Mouse (Mus musculus): ENCODE data around the gene Gspt1. TPM values are rescaled to one million over a fixed set of nuclear protein-coding genes. Genes with fewer than 3 reads are reported as not detected.
A peak's percentile ranks its signal among the peaks of the same experiment; 100 is the strongest.

The Gspt1 gene
- total and polyA plus RNA-seq, 3 experiments = 15.6 to 62.0 (median 59.3) TPM

- Histone ChIP-seq H3K9ac (ENCODE audit: low read depth, low read length) (no peak overlapping the region), H3K36me3 (ENCODE audit: control insufficient read depth, insufficient read depth, low read length) (0 out of 2 replicates have a peak, but pooled peaks cover 3% of the 10 kb centered on the region), H3K79me2 (replicated peaks; ENCODE audit: control insufficient read depth, insufficient read depth, low read length) (peaks cover 4% of the 10 kb centered on the region), H3K27me3 (ENCODE audit: control insufficient read depth, insufficient read depth, low read length) (no peaks in the 10 kb centered on the region), H3K27ac (no peak overlapping the region), H3K4me3 (no peak overlapping the region), H3K4me1 (ENCODE audit: control insufficient read depth, insufficient read depth, low read length) (no peaks in the 10 kb centered on the region; the same call in none of the 2 replicates)
- no peak for DNase-seq
- 60% methylated on average over 9 of the region's 9 CpGs for WGBS
- TF ChIP-seq CTCF (IDR thresholded peaks at IDR 0.05) = no peak
- intact Hi-C loops (cut with DNase I) = no loop called here
These were observed 8.4 kb downstream of the Gspt1 start for GRCm38 (mm10) chr16:11245767-11246166.

GRCm38 (mm10) chr16:11242401-11242800 is 11.7 kb downstream of the Gspt1 start:
- WGBS = 73% methylated on average over 1 of the region's 1 CpGs
- no peak overlapping the region for H3K9ac ChIP-seq (ENCODE audit: low read depth, low read length)
- intact Hi-C loops (cut with DNase I) = no loop called here
- no peaks in the 10 kb centered on the region; the same call in none of the 2 replicates for H3K4me1 ChIP-seq (ENCODE audit: control insufficient read depth, insufficient read depth, low read length)
- DNase-seq = no peak
- no peak overlapping the region for H3K4me3 ChIP-seq
- no peaks in the 10 kb centered on the region for H3K27me3 ChIP-seq (ENCODE audit: control insufficient read depth, insufficient read depth, low read length)
- no peaks in the 10 kb centered on the region for H3K36me3 ChIP-seq (ENCODE audit: control insufficient read depth, insufficient read depth, low read length)
- H3K27ac ChIP-seq = no peak overlapping the region
- H3K79me2 ChIP-seq (replicated peaks; ENCODE audit: control insufficient read depth, insufficient read depth, low read length) = peaks cover 4% of the 10 kb centered on the region
- no peak for TF ChIP-seq EP300 (IDR thresholded peaks at IDR 0.05; ENCODE audit: insufficient read depth, low read depth, low read length)
- no peak for TF ChIP-seq POLR2A (IDR thresholded peaks at IDR 0.05; ENCODE audit: insufficient read depth, low read depth, low read length)
- no peak for TF ChIP-seq CTCF (IDR thresholded peaks at IDR 0.05)

- no peak overlapping the region for H3K4me3 ChIP-seq
- WGBS = 85% methylated on average over 3 of the region's 3 CpGs
- H3K79me2 ChIP-seq (replicated peaks; ENCODE audit: control insufficient read depth, insufficient read depth, low read length) = no peaks in the 10 kb centered on the region
- no peaks in the 10 kb centered on the region; the same call in 1 of the 2 replicates for H3K36me3 ChIP-seq (ENCODE audit: control insufficient read depth, insufficient read depth, low read length)
- TF ChIP-seq EP300 (IDR thresholded peaks at IDR 0.05; ENCODE audit: insufficient read depth, low read depth, low read length) (no peak), CTCF (IDR thresholded peaks at IDR 0.05) (no peak), POLR2A (IDR thresholded peaks at IDR 0.05; ENCODE audit: insufficient read depth, low read depth, low read length) (no peak)
- no peaks in the 10 kb centered on the region for H3K27me3 ChIP-seq (ENCODE audit: control insufficient read depth, insufficient read depth, low read length)
- intact Hi-C loops (cut with DNase I) = no loop called here
- DNase-seq = no peak
- H3K4me1 ChIP-seq (ENCODE audit: control insufficient read depth, insufficient read depth, low read length) = no peaks in the 10 kb centered on the region
- no peak overlapping the region for H3K27ac ChIP-seq
- no peak overlapping the region for H3K9ac ChIP-seq (ENCODE audit: low read depth, low read length)
These were observed 36.3 kb downstream of the Gspt1 start for GRCm38 (mm10) chr16:11217801-11218200.

GRCm38 (mm10) chr16:11203600-11204390 is 50.3 kb downstream of the Gspt1 start:
- intact Hi-C loops (cut with DNase I) = loop anchor here (2.0 to 5.0 kb wide), 4 partner anchors 27 to 214 kb away; partner anchors contain the start of genes Gspt1, Snx29 and Zc3h7a
- no peaks in the 10 kb centered on the region for H3K27me3 ChIP-seq (ENCODE audit: control insufficient read depth, insufficient read depth, low read length)
- H3K4me1 ChIP-seq (ENCODE audit: control insufficient read depth, insufficient read depth, low read length) = peaks cover 2% of the 10 kb centered on the region; the same call in 1 of the 2 replicates
- H3K36me3 ChIP-seq (ENCODE audit: control insufficient read depth, insufficient read depth, low read length) = peaks cover 2% of the 10 kb centered on the region; the same call in 1 of the 2 replicates
- peak overlapping the region; percentile 91 for H3K4me3 ChIP-seq
- TF ChIP-seq POLR2A (IDR thresholded peaks at IDR 0.05; ENCODE audit: insufficient read depth, low read depth, low read length) (no peak), CTCF (IDR thresholded peaks at IDR 0.05) (no peak), EP300 (IDR thresholded peaks at IDR 0.05; ENCODE audit: insufficient read depth, low read depth, low read length) (no peak)
- H3K27ac ChIP-seq = peak overlapping the region; percentile 84
- no peak for DNase-seq
- H3K79me2 ChIP-seq (replicated peaks; ENCODE audit: control insufficient read depth, insufficient read depth, low read length) = no peaks in the 10 kb centered on the region
- H3K9ac ChIP-seq (ENCODE audit: low read depth, low read length) = peak overlapping the region; percentile 35
- WGBS = 4% methylated on average over 24 of the region's 24 CpGs

- peak within 1 kb of the TSS; percentile 91 for H3K4me3 ChIP-seq
- intact Hi-C loops (cut with DNase I) = loop anchor here (2.0 to 5.0 kb wide), 4 partner anchors 26 to 214 kb away; partner anchors contain the start of genes Gspt1, Snx29 and Zc3h7a
- DNase-seq = peak; percentile 91
- TF ChIP-seq POLR2A (IDR thresholded peaks at IDR 0.05; ENCODE audit: insufficient read depth, low read depth, low read length) (peak; percentile 87), CTCF (IDR thresholded peaks at IDR 0.05) (no peak), EP300 (IDR thresholded peaks at IDR 0.05; ENCODE audit: insufficient read depth, low read depth, low read length) (0 out of 2 replicates have a peak, but pooled peaks have one; percentile 34)
- WGBS = under 1% methylated on average over 68 of the region's 68 CpGs
- no peaks in the 10 kb centered on the region for H3K79me2 ChIP-seq (replicated peaks; ENCODE audit: control insufficient read depth, insufficient read depth, low read length)
- H3K36me3 ChIP-seq (ENCODE audit: control insufficient read depth, insufficient read depth, low read length) = peaks cover 2% of the 10 kb centered on the region; the same call in 1 of the 2 replicates
- peaks cover 2% of the 10 kb centered on the region; the same call in 1 of the 2 replicates for H3K4me1 ChIP-seq (ENCODE audit: control insufficient read depth, insufficient read depth, low read length)
- H3K27ac ChIP-seq = peak within 1 kb of the TSS; percentile 84
- H3K9ac ChIP-seq (ENCODE audit: low read depth, low read length) = peak within 1 kb of the TSS; percentile 89
- H3K27me3 ChIP-seq (ENCODE audit: control insufficient read depth, insufficient read depth, low read length) = no peaks in the 10 kb centered on the region
These were observed 51.3 kb downstream of the Gspt1 start, which contains the start of gene Rsl1d1 for GRCm38 (mm10) chr16:11202571-11203554. Gene Rsl1d1 (minus strand): TSS chr16:11203331.

All from heart, adult 2 months (tissue).